ENCODE assay signal across 27 mouse cellular contexts in genomic region chr7:65085972-65086371, GRCm38 (mm10).
DNase-seq lines count a peak whose midpoint lies in the region; ATAC-seq and TF ChIP-seq lines count a peak whose summit lies in the region.
"Had no signal": no experiment of that assay in that cellular context is flagged by ENCODE, and none has a peak within 500 bp of the region (broad histone marks: within the 10 kb centered on the region; RNA-seq: fewer than 3 reads in every experiment).

No protein-coding gene starts in this region.

- TF ChIP-seq POLR2A in thymus, adult 2 months (IDR thresholded peaks at IDR 0.05; ENCODE audit: control insufficient read depth, extremely low read depth, insufficient read depth, low read length, poor library complexity): no peak

- H3K27ac ChIP-seq in thymus, adult 2 months (ENCODE audit: control insufficient read depth, insufficient read depth, low read length): no peak overlapping the region
- no peak overlapping the region for H3K27ac ChIP-seq in midbrain, postnatal 0 days (ENCODE audit: low read depth, low read length)
- H3K27ac ChIP-seq: embryonic facial prominence, embryonic 12.5 days; embryonic facial prominence, embryonic 15.5 days; gastrocnemius, adult 2 months; heart, embryonic 10.5 days; hindbrain, embryonic 10.5 days; hindbrain, embryonic 13.5 days; intestine, embryonic 15.5 days had no signal

- DNase-seq in thymus, adult 2 months: peak; percentile 3
- no peak for DNase-seq in thymus, postnatal 4 days
- DNase-seq in thymus, postnatal 36 days: peak; percentile 7 to 13
- no peak for DNase-seq in adrenal gland, postnatal 4 days (ENCODE audit: low spot score in 2 of 2)
- no peak for DNase-seq in midbrain, postnatal 0 days (ENCODE audit: low spot score)
- DNase-seq: adrenal gland, adult 8-10 months; adrenal gland, postnatal 25 days; B cell, adult 2 months; cerebellum, adult 8-10 months; cerebellum, postnatal 10 days; cerebellum, postnatal 36 days; forebrain, postnatal 0 days; gastrocnemius, adult 2 months; gastrocnemius, postnatal 14 days; heart, adult 18-20 months had no signal

- no peaks in the 10 kb centered on the region for H3K4me1 ChIP-seq in thymus, adult 2 months (replicated peaks; ENCODE audit: control insufficient read depth, insufficient read depth, low read length)
- H3K4me1 ChIP-seq in midbrain, postnatal 0 days (ENCODE audit: insufficient read depth, low read length): peaks cover 7% of the 10 kb centered on the region; the same call in 1 of the 2 replicates
- H3K4me1 ChIP-seq: intestine, embryonic 15.5 days had no signal

- no peaks in the 10 kb centered on the region for H3K9me3 ChIP-seq in midbrain, postnatal 0 days (ENCODE audit: low read length)
- H3K9me3 ChIP-seq: embryonic facial prominence, embryonic 12.5 days; embryonic facial prominence, embryonic 15.5 days; heart, embryonic 10.5 days; hindbrain, embryonic 10.5 days; hindbrain, embryonic 13.5 days; intestine, embryonic 15.5 days had no signal

- TF ChIP-seq CTCF in thymus, adult 2 months (IDR thresholded peaks at IDR 0.05; ENCODE audit: borderline replicate concordance, control insufficient read depth, extremely low read depth, insufficient read depth, low read length, poor library complexity): no peak
- no peak for TF ChIP-seq CTCF in midbrain, postnatal 0 days (IDR thresholded peaks at IDR 0.05)

- no peaks in the 10 kb centered on the region for H3K36me3 ChIP-seq in thymus, adult 2 months (ENCODE audit: control insufficient read depth, insufficient read depth, low read length)
- no peaks in the 10 kb centered on the region for H3K36me3 ChIP-seq in midbrain, postnatal 0 days (ENCODE audit: insufficient read depth, low read length)
- H3K36me3 ChIP-seq: embryonic facial prominence, embryonic 12.5 days; embryonic facial prominence, embryonic 15.5 days; G1E; heart, embryonic 10.5 days; hindbrain, embryonic 10.5 days; hindbrain, embryonic 13.5 days; intestine, embryonic 15.5 days had no signal

- WGBS in thymus, adult 2 months: 16% methylated on average over 6 of the region's 6 CpGs
- WGBS in midbrain, postnatal 0 days: 65% methylated on average over 6 of the region's 6 CpGs

- H3K4me3 ChIP-seq in thymus, adult 2 months (ENCODE audit: control insufficient read depth, insufficient read depth, low read length): no peak overlapping the region
- no peak overlapping the region for H3K4me3 ChIP-seq in midbrain, postnatal 0 days (ENCODE audit: low read depth, low read length)
- H3K4me3 ChIP-seq: embryonic facial prominence, embryonic 12.5 days; embryonic facial prominence, embryonic 15.5 days; gastrocnemius, adult 2 months; heart, embryonic 10.5 days; hindbrain, embryonic 10.5 days; hindbrain, embryonic 13.5 days; intestine, embryonic 15.5 days had no signal

- no peaks in the 10 kb centered on the region for H3K27me3 ChIP-seq in thymus, adult 2 months (ENCODE audit: control insufficient read depth, insufficient read depth, low read length)
- H3K27me3 ChIP-seq in midbrain, postnatal 0 days (ENCODE audit: insufficient read depth, low read length): no peaks in the 10 kb centered on the region
- H3K27me3 ChIP-seq: CH12.LX; embryonic facial prominence, embryonic 12.5 days; embryonic facial prominence, embryonic 15.5 days; hindbrain, embryonic 13.5 days; intestine, embryonic 15.5 days had no signal

- no peak overlapping the region for H3K4me2 ChIP-seq in midbrain, postnatal 0 days (ENCODE audit: low read depth, low read length, poor library complexity, severe bottlenecking)
- H3K4me2 ChIP-seq: embryonic facial prominence, embryonic 12.5 days; embryonic facial prominence, embryonic 15.5 days; hindbrain, embryonic 13.5 days; intestine, embryonic 15.5 days had no signal

- peak; percentile 92 for ATAC-seq in common myeloid progenitor, adult 5-6 weeks (replicated peaks; ENCODE audit: low read depth, poor library complexity, severe bottlenecking)
- peak; percentile 95 for ATAC-seq in megakaryocyte progenitor cell, adult 5-6 weeks (replicated peaks; ENCODE audit: poor library complexity)
- no peak for ATAC-seq in midbrain, postnatal 0 days (ENCODE audit: low FRiP score)
- ATAC-seq: forebrain, embryonic 14.5 days; hindbrain, embryonic 16.5 days; intestine, embryonic 15.5 days had no signal

- no peak overlapping the region for H3K9ac ChIP-seq in midbrain, postnatal 0 days (replicated peaks; ENCODE audit: low read length, poor library complexity, severe bottlenecking)
- H3K9ac ChIP-seq: embryonic facial prominence, embryonic 12.5 days; embryonic facial prominence, embryonic 15.5 days; forebrain, postnatal 0 days; hindbrain, embryonic 13.5 days; intestine, embryonic 15.5 days had no signal

Comparison
In these comparisons a context has a peak if more than half of its experiments do, and no peak if none do; other contexts are left out.
1. DNase-seq: peak in thymus, adult 2 months (single experiment) and thymus, postnatal 36 days (2 of 2); none in thymus, postnatal 4 days (single experiment), adrenal gland, postnatal 4 days (0 of 2) and midbrain, postnatal 0 days (single experiment).